Mouse (Mus musculus): ENCODE results near the gene Grk1. TPM values are rescaled to one million over a fixed set of nuclear protein-coding genes. Genes with fewer than 3 reads are reported as not detected.

Grk1 gene
- polyA plus RNA-seq (2016; fragmentation: Nextera tagmentation; extraction: Ambion mirVana) = 0.03 and 0.04 TPM in 2 replicates

- no peak within 1 kb of the TSS for H3K9ac ChIP-seq
- no peaks in the 10 kb centered on the region for H3K9me3 ChIP-seq
- H3K4me3 ChIP-seq (replicated peaks) = no peak within 1 kb of the TSS
- no peaks in the 10 kb centered on the region for H3K36me3 ChIP-seq (replicated peaks)
- ATAC-seq (ENCODE audit: low FRiP score) = no peak
- 79% methylated on average over 5 of the region's 5 CpGs for WGBS
- 0 out of 2 replicates have a peak, but pooled peaks cover 5% of the 10 kb centered on the region for H3K4me1 ChIP-seq
- no peaks in the 10 kb centered on the region for H3K27me3 ChIP-seq
- no peak within 1 kb of the TSS for H3K4me2 ChIP-seq
- no peak within 1 kb of the TSS for H3K27ac ChIP-seq
Measured at GRCm38 (mm10) chr8:13404666-13405131, at the start of gene Grk1. Gene Grk1, plus strand, starts transcription at chr8:13405081.

- 87% methylated on average over 6 of the region's 6 CpGs for WGBS
Measured at GRCm38 (mm10) chr8:13356221-13356620, 48.7 kb upstream of the Grk1 start.

GRCm38 (mm10) chr8:13356681-13357080, 48.2 kb upstream of the Grk1 start:
- no peak overlapping the region for H3K4me3 ChIP-seq (replicated peaks)
- WGBS = 84% methylated on average over 10 of the region's 10 CpGs
- H3K4me2 ChIP-seq = no peak overlapping the region
- 0 out of 2 replicates have a peak, but pooled peaks cover 4% of the 10 kb centered on the region for H3K9me3 ChIP-seq
- H3K27ac ChIP-seq = no peak overlapping the region
- ATAC-seq (ENCODE audit: low FRiP score) = no peak
- H3K4me1 ChIP-seq = no peaks in the 10 kb centered on the region
- H3K9ac ChIP-seq = no peak overlapping the region
- no peaks in the 10 kb centered on the region for H3K27me3 ChIP-seq
- peaks cover 99% of the 10 kb centered on the region for H3K36me3 ChIP-seq (replicated peaks)

More at GRCm38 (mm10) chr8:13356221-13356620, 48.7 kb upstream of the Grk1 start:
- ATAC-seq (ENCODE audit: low FRiP score) = no peak
- Histone ChIP-seq H3K4me1 (no peaks in the 10 kb centered on the region), H3K4me2 (no peak overlapping the region), H3K9me3 (no peaks in the 10 kb centered on the region), H3K4me3 (replicated peaks) (no peak overlapping the region), H3K9ac (no peak overlapping the region), H3K27me3 (no peaks in the 10 kb centered on the region), H3K27ac (no peak overlapping the region), H3K36me3 (replicated peaks) (peaks cover 99% of the 10 kb centered on the region)

- Histone ChIP-seq H3K9ac (no peak overlapping the region), H3K9me3 (0 out of 2 replicates have a peak, but pooled peaks cover 6% of the 10 kb centered on the region), H3K4me1 (no peaks in the 10 kb centered on the region), H3K27ac (no peak overlapping the region), H3K36me3 (replicated peaks) (peaks cover 96% of the 10 kb centered on the region), H3K27me3 (no peaks in the 10 kb centered on the region), H3K4me2 (no peak overlapping the region), H3K4me3 (replicated peaks) (no peak overlapping the region)
- ATAC-seq (ENCODE audit: low FRiP score) = no peak
- 94% methylated on average over 7 of the region's 7 CpGs for WGBS
Measured at GRCm38 (mm10) chr8:13360213-13360612, 44.7 kb upstream of the Grk1 start.

GRCm38 (mm10) chr8:13361865-13362264, 43.0 kb upstream of the Grk1 start:
- 95% methylated on average over 6 of the region's 6 CpGs for WGBS
- Histone ChIP-seq H3K4me2 (no peak overlapping the region), H3K27me3 (no peaks in the 10 kb centered on the region), H3K9me3 (0 out of 2 replicates have a peak, but pooled peaks cover 6% of the 10 kb centered on the region), H3K27ac (no peak overlapping the region), H3K4me3 (replicated peaks) (no peak overlapping the region), H3K36me3 (replicated peaks) (peaks cover 96% of the 10 kb centered on the region), H3K4me1 (no peaks in the 10 kb centered on the region), H3K9ac (no peak overlapping the region)
- ATAC-seq (ENCODE audit: low FRiP score) = no peak

- 91% methylated on average over 8 of the region's 8 CpGs for WGBS
- Histone ChIP-seq H3K27me3 (no peaks in the 10 kb centered on the region), H3K4me1 (no peaks in the 10 kb centered on the region), H3K9ac (no peak overlapping the region), H3K9me3 (no peaks in the 10 kb centered on the region), H3K27ac (no peak overlapping the region), H3K4me2 (no peak overlapping the region), H3K4me3 (replicated peaks) (no peak overlapping the region), H3K36me3 (replicated peaks) (peaks cover 93% of the 10 kb centered on the region)
- no peak for ATAC-seq (ENCODE audit: low FRiP score)
Measured at GRCm38 (mm10) chr8:13373151-13373662, 31.7 kb upstream of the Grk1 start.

GRCm38 (mm10) chr8:13381630-13382029, 23.3 kb upstream of the Grk1 start:
- WGBS = 91% methylated on average over 7 of the region's 7 CpGs

GRCm38 (mm10) chr8:13382536-13382935, 22.3 kb upstream of the Grk1 start:
- Histone ChIP-seq H3K4me1 (no peaks in the 10 kb centered on the region), H3K9me3 (no peaks in the 10 kb centered on the region), H3K36me3 (replicated peaks) (peaks cover 25% of the 10 kb centered on the region), H3K27ac (no peak overlapping the region), H3K4me3 (replicated peaks) (no peak overlapping the region), H3K27me3 (no peaks in the 10 kb centered on the region), H3K9ac (no peak overlapping the region), H3K4me2 (no peak overlapping the region)
- WGBS = 93% methylated on average over 3 of the region's 3 CpGs
- no peak for ATAC-seq (ENCODE audit: low FRiP score)

More at GRCm38 (mm10) chr8:13381630-13382029, 23.3 kb upstream of the Grk1 start:
- Histone ChIP-seq H3K4me2 (no peak overlapping the region), H3K4me1 (no peaks in the 10 kb centered on the region), H3K36me3 (replicated peaks) (peaks cover 32% of the 10 kb centered on the region), H3K4me3 (replicated peaks) (no peak overlapping the region), H3K9me3 (no peaks in the 10 kb centered on the region), H3K9ac (no peak overlapping the region), H3K27ac (no peak overlapping the region), H3K27me3 (no peaks in the 10 kb centered on the region)
- ATAC-seq (ENCODE audit: low FRiP score) = no peak

GRCm38 (mm10) chr8:13382999-13383398, 21.9 kb upstream of the Grk1 start:
- no peaks in the 10 kb centered on the region for H3K4me1 ChIP-seq
- no peak for ATAC-seq (ENCODE audit: low FRiP score)
- H3K27me3 ChIP-seq = no peaks in the 10 kb centered on the region
- peaks cover 22% of the 10 kb centered on the region for H3K36me3 ChIP-seq (replicated peaks)
- H3K9me3 ChIP-seq = no peaks in the 10 kb centered on the region
- no peak overlapping the region for H3K9ac ChIP-seq
- no peak overlapping the region for H3K4me3 ChIP-seq (replicated peaks)
- 98% methylated on average over 4 of the region's 4 CpGs for WGBS
- no peak overlapping the region for H3K4me2 ChIP-seq
- no peak overlapping the region for H3K27ac ChIP-seq

- H3K4me2 ChIP-seq = no peak overlapping the region
- H3K4me3 ChIP-seq (replicated peaks) = no peak overlapping the region
- ATAC-seq (ENCODE audit: low FRiP score) = no peak
- H3K4me1 ChIP-seq = no peaks in the 10 kb centered on the region
- H3K27me3 ChIP-seq = no peaks in the 10 kb centered on the region
- no peak overlapping the region for H3K27ac ChIP-seq
- 81% methylated on average over 13 of the region's 13 CpGs for WGBS
- H3K36me3 ChIP-seq (replicated peaks) = no peaks in the 10 kb centered on the region
- H3K9ac ChIP-seq = no peak overlapping the region
- H3K9me3 ChIP-seq = no peaks in the 10 kb centered on the region
Measured at GRCm38 (mm10) chr8:13386366-13386765, 18.5 kb upstream of the Grk1 start.

- Histone ChIP-seq H3K4me2 (no peak overlapping the region), H3K36me3 (replicated peaks) (no peaks in the 10 kb centered on the region), H3K27ac (no peak overlapping the region), H3K9me3 (no peaks in the 10 kb centered on the region), H3K4me1 (no peaks in the 10 kb centered on the region), H3K9ac (no peak overlapping the region), H3K27me3 (no peaks in the 10 kb centered on the region), H3K4me3 (replicated peaks) (no peak overlapping the region)
- 88% methylated on average over 8 of the region's 8 CpGs for WGBS
- no peak for ATAC-seq (ENCODE audit: low FRiP score)
Measured at GRCm38 (mm10) chr8:13387728-13388127, 17.2 kb upstream of the Grk1 start.

GRCm38 (mm10) chr8:13388744-13389143, 16.1 kb upstream of the Grk1 start:
- 88% methylated on average over 2 of the region's 2 CpGs for WGBS
- ATAC-seq (ENCODE audit: low FRiP score) = no peak
- no peaks in the 10 kb centered on the region for H3K4me1 ChIP-seq

GRCm38 (mm10) chr8:13393869-13394268, 11.0 kb upstream of the Grk1 start:
- H3K27me3 ChIP-seq = no peaks in the 10 kb centered on the region
- H3K36me3 ChIP-seq (replicated peaks) = no peaks in the 10 kb centered on the region
- WGBS = 89% methylated on average over 7 of the region's 7 CpGs
- H3K4me2 ChIP-seq = no peak overlapping the region
- H3K9me3 ChIP-seq = no peaks in the 10 kb centered on the region
- H3K4me3 ChIP-seq (replicated peaks) = no peak overlapping the region
- ATAC-seq (ENCODE audit: low FRiP score) = no peak
- H3K4me1 ChIP-seq = no peaks in the 10 kb centered on the region
- no peak overlapping the region for H3K9ac ChIP-seq
- H3K27ac ChIP-seq = no peak overlapping the region

More at GRCm38 (mm10) chr8:13388744-13389143, 16.1 kb upstream of the Grk1 start:
- no peak overlapping the region for H3K27ac ChIP-seq
- H3K4me3 ChIP-seq (replicated peaks) = no peak overlapping the region
- H3K9ac ChIP-seq = no peak overlapping the region
- no peaks in the 10 kb centered on the region for H3K9me3 ChIP-seq
- no peak overlapping the region for H3K4me2 ChIP-seq
- H3K36me3 ChIP-seq (replicated peaks) = no peaks in the 10 kb centered on the region
- no peaks in the 10 kb centered on the region for H3K27me3 ChIP-seq

Data from forebrain, embryonic 12.5 days (tissue).